Mouse (Mus musculus): ENCODE data around the gene Arid2.

GRCm38 (mm10) chr15:96309310-96309709, 22.0 kb downstream of the Arid2 start:
- TF ChIP-seq E2F4 (IDR thresholded peaks at IDR 0.05; ENCODE audit: insufficient replicate concordance, low read depth, low read length) (no peak), IRF4 (IDR thresholded peaks at IDR 0.05; ENCODE audit: low read depth, low read length) (no peak), CHD2 (IDR thresholded peaks at IDR 0.05; ENCODE audit: low read length) (no peak), CTCF (conservative IDR thresholded peaks at IDR 0.05 in 1 of 2, IDR thresholded peaks at IDR 0.05 in 1 of 2; ENCODE audit: low read depth in 2 of 2, low read length in 2 of 2) (no peak), ZMIZ1 (IDR thresholded peaks at IDR 0.05; ENCODE audit: low read depth, low read length) (no peak)
